Mouse (Mus musculus): Measurements from ENCODE around the gene Gfod1.

DNA sequence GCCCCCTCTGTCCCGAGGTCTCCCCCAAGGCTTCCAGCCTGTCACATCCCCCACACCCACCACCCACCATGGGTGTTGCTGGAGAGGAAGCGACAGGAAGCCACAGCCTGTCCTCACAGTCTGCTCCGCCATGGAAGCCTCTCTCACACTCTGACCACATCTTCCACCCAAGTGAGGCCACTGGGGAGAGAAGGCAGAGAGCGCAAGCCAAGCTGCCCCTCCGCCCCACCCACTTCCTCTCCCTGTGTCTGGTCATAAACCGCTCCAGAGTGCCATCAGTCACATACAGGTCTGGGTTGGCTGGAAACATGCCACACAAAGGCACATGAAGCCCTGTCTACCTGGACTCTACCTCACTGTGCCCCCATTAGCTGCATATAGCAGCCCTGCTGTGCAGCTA is 53.3 kb downstream of the Gfod1 start:
- TF ChIP-seq POLR2A (IDR thresholded peaks at IDR 0.05; ENCODE audit: insufficient read length, low read depth) (no peak), E2F4 (IDR thresholded peaks at IDR 0.05; ENCODE audit: insufficient read depth) (no peak), MYOD1 (IDR thresholded peaks at IDR 0.05; ENCODE audit: control insufficient read depth in 1 of 3, insufficient read length in 2 of 3, low read depth in 2 of 3) (no peak)

All from myocyte (in vitro differentiated cells).